Mouse (Mus musculus): ENCODE data around the gene Coil. TPM values are rescaled to one million over a fixed set of nuclear protein-coding genes. Genes with fewer than 3 reads are reported as not detected.

The Coil gene
- polyA plus RNA-seq, 1 experiment from 2014 or later: 30.5 TPM

GRCm38 (mm10) chr11:88949802-88950639, 20.0 kb upstream of the Coil start:
- Histone ChIP-seq H3K9ac (replicated peaks) (no peak overlapping the region), H3K27ac (replicated peaks) (no peak overlapping the region), H3K27me3 (no peaks in the 10 kb centered on the region), H3K4me3 (no peak overlapping the region), H3K4me2 (replicated peaks) (no peak overlapping the region), H3K9me3 (no peaks in the 10 kb centered on the region), H3K4me1 (peaks cover 19% of the 10 kb centered on the region), H3K36me3 (peaks cover 3% of the 10 kb centered on the region; the same call in 1 of the 2 replicates)
- no peak for ATAC-seq (replicated peaks)
- WGBS: 91% methylated on average over 8 of the region's 8 CpGs

DNA sequence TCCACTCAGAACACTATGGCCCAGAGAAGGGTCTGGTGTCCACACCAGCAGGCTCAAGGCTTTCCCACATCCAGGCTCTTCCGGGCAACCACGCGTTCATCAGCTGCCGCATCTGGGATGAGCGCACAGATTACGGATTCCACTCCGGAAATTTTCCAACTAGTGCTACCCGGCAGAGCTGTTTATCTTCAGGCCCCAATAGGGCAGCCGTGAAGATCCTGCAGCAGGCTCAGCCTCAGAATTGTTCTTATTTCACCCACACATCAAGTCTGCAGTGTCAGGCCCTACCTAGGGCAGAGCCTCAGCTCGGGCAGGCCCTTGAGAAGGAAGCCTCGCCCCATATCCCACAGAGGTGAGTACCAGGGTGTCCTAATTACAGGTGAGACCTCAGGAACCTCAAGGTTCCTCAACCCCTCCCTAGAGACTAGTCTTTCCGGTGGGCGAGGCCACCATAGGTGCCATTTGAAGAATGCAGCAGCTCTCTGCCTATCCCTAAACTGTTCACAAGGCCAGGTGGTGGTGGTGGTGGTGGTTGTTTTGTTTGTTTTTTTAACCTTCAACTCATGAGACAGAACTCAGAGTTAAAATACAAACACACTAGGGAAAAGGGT, 19.3 kb upstream of the Coil start:
- H3K9me3 ChIP-seq: no peaks in the 10 kb centered on the region
- no peak for ATAC-seq (replicated peaks)
- no peak overlapping the region for H3K4me2 ChIP-seq (replicated peaks)
- peaks cover 19% of the 10 kb centered on the region for H3K4me1 ChIP-seq
- no peaks in the 10 kb centered on the region for H3K27me3 ChIP-seq
- H3K9ac ChIP-seq (replicated peaks): no peak overlapping the region
- 94% methylated on average over 13 of the region's 13 CpGs for WGBS
- no peak overlapping the region for H3K27ac ChIP-seq (replicated peaks)
- H3K4me3 ChIP-seq: no peak overlapping the region
- peaks cover 3% of the 10 kb centered on the region; the same call in 1 of the 2 replicates for H3K36me3 ChIP-seq

- 95% methylated on average over 2 of the region's 2 CpGs for WGBS
- Histone ChIP-seq H3K4me1 (peaks cover 19% of the 10 kb centered on the region), H3K4me3 (no peak overlapping the region), H3K36me3 (peaks cover 3% of the 10 kb centered on the region; the same call in 1 of the 2 replicates), H3K4me2 (replicated peaks) (no peak overlapping the region), H3K27me3 (no peaks in the 10 kb centered on the region), H3K9ac (replicated peaks) (no peak overlapping the region), H3K9me3 (no peaks in the 10 kb centered on the region), H3K27ac (replicated peaks) (no peak overlapping the region)
- ATAC-seq (replicated peaks): no peak
These were observed 18.5 kb upstream of the Coil start for GRCm38 (mm10) chr11:88951576-88951975.

DNA sequence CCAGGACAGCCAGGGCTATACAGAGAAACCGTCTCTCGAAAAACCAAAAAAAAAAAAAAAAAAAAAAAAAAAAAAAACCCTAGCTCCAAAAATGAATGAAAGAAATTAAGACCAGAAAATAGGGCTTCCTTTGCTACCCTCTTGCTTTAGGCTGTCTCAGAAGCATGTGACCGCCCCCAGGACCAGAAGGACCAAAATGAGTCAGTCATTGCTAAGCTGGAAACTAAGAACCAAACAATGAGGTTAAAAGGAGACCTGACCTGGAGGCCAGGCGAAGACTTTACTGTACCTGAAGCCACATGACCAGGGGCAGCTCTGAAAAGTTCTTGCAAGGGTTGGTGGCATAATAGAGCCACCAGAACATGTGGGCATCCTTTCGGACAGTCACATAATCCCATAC, 17.9 kb upstream of the Coil start:
- no peaks in the 10 kb centered on the region for H3K27me3 ChIP-seq
- H3K27ac ChIP-seq (replicated peaks): no peak overlapping the region
- no peak overlapping the region for H3K4me3 ChIP-seq
- 92% methylated on average over 5 of the region's 5 CpGs for WGBS
- ATAC-seq (replicated peaks): no peak
- H3K9me3 ChIP-seq: no peaks in the 10 kb centered on the region
- H3K4me1 ChIP-seq: peaks cover 19% of the 10 kb centered on the region
- no peak overlapping the region for H3K4me2 ChIP-seq (replicated peaks)
- H3K36me3 ChIP-seq: no peaks in the 10 kb centered on the region
- H3K9ac ChIP-seq (replicated peaks): no peak overlapping the region

DNA sequence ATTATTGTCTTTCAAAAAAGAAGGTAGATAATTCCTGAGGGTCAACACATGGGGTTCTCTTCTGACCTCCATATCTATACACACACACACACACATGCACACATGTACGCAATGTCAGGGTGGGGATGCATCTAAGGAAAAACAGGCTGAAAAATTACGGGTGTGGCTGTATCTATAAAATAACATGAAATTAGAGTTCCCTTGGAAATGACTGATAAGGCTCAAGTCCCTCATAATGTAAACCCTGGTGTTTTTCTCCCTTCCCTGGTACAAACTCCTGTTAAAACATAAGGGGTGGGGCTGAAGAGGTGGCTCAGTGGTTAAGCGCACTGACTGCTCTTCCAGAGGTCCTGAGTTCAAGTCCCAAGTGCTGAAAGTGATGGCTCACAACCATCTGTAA, 16.5 kb upstream of the Coil start:
- H3K36me3 ChIP-seq: no peaks in the 10 kb centered on the region
- no peaks in the 10 kb centered on the region for H3K27me3 ChIP-seq
- H3K27ac ChIP-seq (replicated peaks): no peak overlapping the region
- ATAC-seq (replicated peaks): no peak
- WGBS: 95% methylated on average over 3 of the region's 3 CpGs
- H3K4me3 ChIP-seq: no peak overlapping the region
- peak overlapping the region; percentile 60 for H3K4me2 ChIP-seq (replicated peaks)
- no peaks in the 10 kb centered on the region for H3K9me3 ChIP-seq
- no peak overlapping the region for H3K9ac ChIP-seq (replicated peaks)
- H3K4me1 ChIP-seq: peaks cover 19% of the 10 kb centered on the region

DNA sequence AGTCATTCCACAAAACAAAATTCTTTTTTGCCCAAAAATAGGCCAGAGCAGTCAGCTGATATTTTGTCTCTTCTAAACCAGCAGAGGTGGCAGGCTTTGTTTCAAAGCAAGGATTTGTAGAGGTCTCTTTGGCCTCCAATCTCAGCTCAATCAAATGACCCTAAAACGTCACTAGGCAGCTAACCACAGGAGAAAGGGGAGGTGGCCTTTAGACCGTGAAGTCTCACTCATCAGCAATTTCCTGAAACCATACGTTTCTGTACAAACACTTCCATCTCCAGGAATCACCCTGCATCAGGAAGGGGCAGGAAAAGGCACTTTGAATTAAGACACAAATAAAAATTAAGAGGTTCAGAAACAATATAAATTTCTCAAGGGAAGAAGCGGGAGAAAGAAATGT, 15.2 kb upstream of the Coil start:
- H3K27me3 ChIP-seq: no peaks in the 10 kb centered on the region
- peak overlapping the region; percentile 68 for H3K27ac ChIP-seq (replicated peaks)
- H3K4me2 ChIP-seq (replicated peaks): peak overlapping the region; percentile 60
- H3K36me3 ChIP-seq: no peaks in the 10 kb centered on the region
- H3K4me1 ChIP-seq: peaks cover 19% of the 10 kb centered on the region
- peak; percentile 30; the same call in 1 of the 2 replicates for ATAC-seq (replicated peaks)
- WGBS: 0% methylated on average over 4 of the region's 4 CpGs
- H3K4me3 ChIP-seq: peak overlapping the region; percentile 56
- H3K9me3 ChIP-seq: no peaks in the 10 kb centered on the region
- H3K9ac ChIP-seq (replicated peaks): peak overlapping the region; percentile 59

DNA sequence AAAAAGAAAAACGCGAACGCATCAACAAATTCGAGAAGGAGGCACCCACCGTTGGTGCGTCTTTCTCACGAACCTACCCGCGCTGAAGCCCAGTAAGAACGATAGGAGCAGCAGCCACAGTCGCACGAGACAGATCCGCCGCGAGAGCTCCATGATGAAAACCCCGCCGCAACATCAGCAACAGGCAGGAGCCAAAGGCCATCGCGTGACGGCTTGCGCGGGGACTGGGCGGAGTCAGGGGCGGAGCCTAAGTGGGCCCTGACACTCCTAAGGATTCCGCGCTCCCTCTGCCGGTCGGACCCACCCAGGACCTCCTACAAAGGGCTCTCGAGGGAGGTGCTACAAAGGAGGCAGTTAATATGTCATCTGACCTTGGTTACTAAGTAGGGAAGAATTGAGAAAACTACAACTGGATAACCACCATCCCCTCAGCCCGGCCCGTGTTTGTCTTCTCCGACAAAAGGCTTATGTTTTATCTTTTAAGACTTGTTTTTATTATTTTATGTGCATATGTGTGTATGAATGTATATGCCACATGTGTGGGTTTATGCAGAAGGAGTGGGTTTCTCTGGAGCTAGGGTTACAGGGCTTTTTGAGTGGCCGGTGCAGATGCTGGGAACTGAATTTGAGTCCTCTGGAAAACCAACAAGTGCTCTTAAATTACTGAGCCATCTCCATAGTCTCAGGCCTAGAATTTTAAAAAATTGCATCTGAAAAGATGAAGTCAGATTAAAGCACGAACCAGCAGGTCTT, 14.7 kb upstream of the Coil start, which contains the start of gene Scpep1:
TSS of gene Scpep1 (minus strand) at position 249 of the 753 bp plus-strand sequence.
- Histone ChIP-seq H3K9me3 (no peaks in the 10 kb centered on the region), H3K4me3 (peak within 1 kb of the TSS; percentile 56), H3K4me2 (replicated peaks) (peak within 1 kb of the TSS; percentile 60), H3K27me3 (no peaks in the 10 kb centered on the region), H3K9ac (replicated peaks) (peak within 1 kb of the TSS; percentile 59), H3K36me3 (no peaks in the 10 kb centered on the region), H3K4me1 (peaks cover 19% of the 10 kb centered on the region), H3K27ac (replicated peaks) (peak within 1 kb of the TSS; percentile 68)
- WGBS: 4% methylated on average over 34 of the region's 34 CpGs
- peak; percentile 98 for ATAC-seq (replicated peaks)

- H3K4me3 ChIP-seq: no peak overlapping the region
- H3K27me3 ChIP-seq: no peaks in the 10 kb centered on the region
- peaks cover 10% of the 10 kb centered on the region for H3K4me1 ChIP-seq
- WGBS: 82% methylated on average over 3 of the region's 3 CpGs
- no peak for ATAC-seq (replicated peaks)
- no peak overlapping the region for H3K9ac ChIP-seq (replicated peaks)
- no peak overlapping the region for H3K27ac ChIP-seq (replicated peaks)
- H3K4me2 ChIP-seq (replicated peaks): no peak overlapping the region
- H3K9me3 ChIP-seq: no peaks in the 10 kb centered on the region
- H3K36me3 ChIP-seq: no peaks in the 10 kb centered on the region
These were observed 11.2 kb upstream of the Coil start for GRCm38 (mm10) chr11:88958851-88959250.

- H3K4me1 ChIP-seq: no peaks in the 10 kb centered on the region
- WGBS: 91% methylated on average over 2 of the region's 3 CpGs
- no peak within 1 kb of the TSS for H3K27ac ChIP-seq (replicated peaks)
- no peak within 1 kb of the TSS for H3K4me3 ChIP-seq
- no peaks in the 10 kb centered on the region for H3K27me3 ChIP-seq
- no peaks in the 10 kb centered on the region for H3K36me3 ChIP-seq
- no peak within 1 kb of the TSS for H3K9ac ChIP-seq (replicated peaks)
- no peak for ATAC-seq (replicated peaks)
- H3K9me3 ChIP-seq: no peaks in the 10 kb centered on the region
- no peak within 1 kb of the TSS for H3K4me2 ChIP-seq (replicated peaks)
These were observed 3.1 kb upstream of the Coil start, which contains the start of gene Elobl for GRCm38 (mm10) chr11:88966881-88967361. Elobl (minus strand) TSS chr11:88966931.

DNA sequence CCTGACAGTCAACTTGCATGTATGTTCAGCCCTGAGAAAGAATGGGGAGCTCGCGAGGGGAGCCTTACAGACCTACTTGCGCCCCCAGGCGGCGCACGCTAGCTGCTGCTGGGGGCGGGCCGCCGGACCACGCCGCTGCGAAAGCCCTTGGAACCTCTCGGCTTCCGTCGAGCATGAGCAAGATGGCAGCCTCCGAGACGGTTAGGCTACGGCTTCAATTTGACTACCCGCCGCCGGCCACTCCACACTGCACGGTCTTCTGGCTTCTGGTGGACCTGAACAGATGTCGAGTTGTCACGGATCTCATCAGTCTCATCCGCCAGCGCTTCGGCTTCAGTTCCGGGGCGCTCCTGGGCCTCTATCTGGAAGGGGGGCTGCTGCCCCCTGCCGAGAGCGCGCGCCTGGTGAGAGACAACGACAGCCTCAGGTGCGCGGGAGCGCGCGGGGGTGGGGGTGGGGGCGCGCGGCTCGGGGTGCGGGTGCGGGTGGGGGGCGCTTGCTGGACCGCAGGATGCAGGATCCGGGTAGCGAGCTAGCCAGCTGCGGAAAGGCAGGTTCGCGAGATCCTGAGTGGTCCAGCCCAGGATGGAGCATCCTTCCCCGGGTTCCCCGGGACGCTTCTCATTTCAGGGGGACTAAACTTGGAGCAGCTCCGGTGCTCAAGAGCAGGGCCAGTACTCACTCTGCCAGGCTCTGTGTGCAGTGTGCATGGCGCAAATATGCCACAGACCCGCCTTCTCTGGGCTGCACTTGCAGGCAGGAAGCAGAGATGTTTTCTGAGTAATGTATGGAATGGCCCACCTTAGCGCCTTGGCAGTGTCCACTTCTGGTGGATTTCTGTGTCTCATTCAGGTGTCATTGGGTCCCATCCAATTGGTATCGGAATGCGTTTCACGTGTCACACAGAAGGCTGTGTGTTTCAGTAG, 4.0 kb downstream of the Coil start:
- Histone ChIP-seq H3K9me3 (no peaks in the 10 kb centered on the region), H3K4me2 (replicated peaks) (peak overlapping the region; percentile 66), H3K36me3 (no peaks in the 10 kb centered on the region), H3K27me3 (no peaks in the 10 kb centered on the region), H3K4me1 (peaks cover 16% of the 10 kb centered on the region), H3K27ac (replicated peaks) (peak overlapping the region; percentile 95), H3K4me3 (peak overlapping the region; percentile 73), H3K9ac (replicated peaks) (peak overlapping the region; percentile 75)
- WGBS: under 1% methylated on average over 62 of the region's 62 CpGs
- ATAC-seq (replicated peaks): peak; percentile 90

- Histone ChIP-seq H3K4me2 (replicated peaks) (no peak overlapping the region), H3K36me3 (peaks cover 5% of the 10 kb centered on the region; the same call in 1 of the 2 replicates), H3K9ac (replicated peaks) (no peak overlapping the region), H3K27me3 (no peaks in the 10 kb centered on the region), H3K27ac (replicated peaks) (no peak overlapping the region), H3K9me3 (no peaks in the 10 kb centered on the region), H3K4me1 (peaks cover 16% of the 10 kb centered on the region), H3K4me3 (no peak overlapping the region)
- ATAC-seq (replicated peaks): no peak
- 88% methylated on average over 2 of the region's 2 CpGs for whole genome bisulfite sequencing
These were observed 6.3 kb downstream of the Coil start for GRCm38 (mm10) chr11:88976320-88976719.

Data from forebrain, embryonic 15.5 days (tissue).